Mouse (Mus musculus) G1E (cell line): ENCODE data around the gene Adamts2. TPM values are rescaled to one million over a fixed set of nuclear protein-coding genes. Genes with fewer than 3 reads are reported as not detected.

Source experiments
- ATAC-seq: 2 replicates; pipeline ENCODE4 v1.8.0; 2016; ENCODE audit warnings: mild to moderate bottlenecking; ENCODE audit not compliant: insufficient number of reproducible peaks, poor library complexity, low FRiP score, severe bottlenecking; ENCODE audit errors: extremely low read depth
- DNase-seq: peaks from one replicate; pipeline ENCODE4 v3.0.0; 2012; ENCODE audit warnings: low spot score
- H3K27me3 ChIP-seq: 2 replicates; pipeline ENCODE4 v1.6.1; 2012; ENCODE audit warnings: mild to moderate bottlenecking, low read length, inconsistent platforms; ENCODE audit not compliant: insufficient read depth
- H3K36me3 ChIP-seq: replicated peaks from 2 replicates; pipeline ENCODE3; 2012; ENCODE audit warnings: mild to moderate bottlenecking, inconsistent platforms
- H3K4me1 ChIP-seq: 2 replicates; pipeline ENCODE4 v1.6.1; 2012; ENCODE audit warnings: low read depth, low read length, inconsistent platforms, mixed read lengths; ENCODE audit not compliant: insufficient read depth
- H3K4me3 ChIP-seq: 2 replicates; pipeline ENCODE4 v1.5.1; 2012; ENCODE audit warnings: low read depth, mild to moderate bottlenecking, inconsistent platforms, low read length, moderate library complexity, mixed read lengths
- H3K9me3 ChIP-seq: replicated peaks from 2 replicates; pipeline ENCODE4 v1.6.1; 2012; ENCODE audit warnings: inconsistent platforms
- CTCF ChIP-seq: IDR thresholded peaks from 2 replicates; pipeline ENCODE4 v1.5.1; 2012; ENCODE audit warnings: low read depth, low read length, inconsistent platforms, mixed read lengths
- GATA1 ChIP-seq: IDR thresholded peaks from 2 replicates; pipeline ENCODE4 v1.6.1; 2012; ENCODE audit warnings: borderline replicate concordance, low read length, inconsistent platforms, mixed read lengths
- GATA2 ChIP-seq: IDR thresholded peaks from 2 replicates; pipeline ENCODE4 v1.6.1; 2012; ENCODE audit warnings: low read depth, low read length, inconsistent platforms, borderline replicate concordance
- POLR2AphosphoS5 ChIP-seq: IDR thresholded peaks from 2 replicates; pipeline ENCODE4 v1.6.1; 2012; ENCODE audit warnings: low read depth, low read length, inconsistent platforms; ENCODE audit not compliant: insufficient replicate concordance
- TAL1 ChIP-seq: conservative IDR thresholded peaks from 2 replicates; pipeline ENCODE4 v1.6.1; 2012; ENCODE audit warnings: low read depth, low read length, inconsistent platforms, mixed read lengths
- polyA plus RNA-seq: library from polyadenylated mRNA; stranded (reverse); fragments of >175 nt; gene quantifications from 2 replicates; pipeline ENCODE4 v1.2.3, GENCODE M21; 2012
- total RNA-seq, 2 experiments: library from RNA; stranded (forward) in 1 of 2; stranded (reverse) in 1 of 2; fragments of 200-1000 nt in 1 of 2; fragments of >200 nt in 1 of 2; fragmentation: Nextera tagmentation in 1 of 2; gene quantifications; 2 replicates each; pipeline ENCODE4 v1.2.3; 2014 to 2017

Gene Adamts2
- total and polyA plus RNA-seq, 3 experiments: 0.05 TPM; not detected in 2

DNA sequence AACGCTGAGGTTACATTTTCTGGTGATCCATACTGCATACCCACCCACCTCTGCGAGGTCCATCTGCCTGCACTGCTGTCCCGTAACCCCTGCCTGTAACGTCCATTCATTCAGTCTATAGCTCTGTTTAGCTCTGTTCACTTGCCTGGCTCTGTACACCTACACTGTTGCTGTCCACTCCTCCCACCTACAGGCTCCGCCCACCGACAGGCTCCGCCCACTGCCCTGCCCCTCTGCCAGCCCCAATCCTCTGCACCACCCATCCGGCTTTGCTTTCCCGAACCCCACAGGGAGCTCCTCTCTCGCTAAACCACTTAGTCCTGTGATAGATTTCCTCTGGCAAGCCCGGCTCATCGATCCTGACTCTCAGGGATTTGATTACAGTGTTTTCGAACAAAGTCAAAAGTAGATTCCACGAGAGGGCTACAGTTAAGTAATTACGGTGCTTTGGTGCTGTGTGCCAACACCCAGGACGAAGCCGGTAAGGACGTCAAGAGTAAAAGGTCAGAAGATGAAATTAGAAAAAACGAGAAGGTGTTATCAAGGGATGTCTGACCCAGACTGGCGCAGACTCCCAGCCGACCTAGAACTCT is 111.8 kb downstream of the Adamts2 start:
- DNase-seq (no peak), ATAC-seq (no peak)
- Histone ChIP-seq H3K36me3 (no peaks in the 10 kb centered on the region), H3K9me3 (peaks cover 64% of the 10 kb centered on the region), H3K4me3 (no peak overlapping the region), H3K27me3 (no peaks in the 10 kb centered on the region), H3K4me1 (no peaks in the 10 kb centered on the region)
- no peak for TF ChIP-seq CTCF
- TF ChIP-seq TAL1: no peak
- no peak for TF ChIP-seq GATA1

DNA sequence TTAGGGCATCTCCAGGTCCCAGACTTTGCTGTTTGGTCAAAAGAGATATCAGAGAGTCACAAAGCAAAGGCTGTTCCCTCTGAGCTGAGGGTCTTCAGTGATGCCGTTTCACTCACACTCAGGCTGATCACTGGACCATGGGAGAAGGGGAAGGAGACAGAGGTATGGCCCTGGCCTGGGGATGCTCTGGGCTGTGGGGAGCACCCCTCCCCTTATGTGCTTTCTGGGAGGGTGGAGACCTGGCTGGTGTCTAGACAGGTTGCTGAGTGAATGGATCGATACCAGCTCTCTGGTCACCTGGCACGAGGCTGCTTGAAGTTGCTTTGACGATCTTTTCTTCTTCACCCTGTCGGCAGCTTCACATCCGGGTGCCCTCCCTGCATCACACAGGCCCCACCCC is 113.2 kb downstream of the Adamts2 start:
- Histone ChIP-seq H3K4me3 (no peak overlapping the region), H3K9me3 (peaks cover 66% of the 10 kb centered on the region), H3K4me1 (no peaks in the 10 kb centered on the region), H3K27me3 (no peaks in the 10 kb centered on the region), H3K36me3 (no peaks in the 10 kb centered on the region)
- no peak for TF ChIP-seq TAL1
- no peak for TF ChIP-seq GATA2
- TF ChIP-seq POLR2AphosphoS5: no peak
- no peak for TF ChIP-seq GATA1
- TF ChIP-seq CTCF: no peak
- no peak for DNase-seq
- no peak for ATAC-seq

DNA sequence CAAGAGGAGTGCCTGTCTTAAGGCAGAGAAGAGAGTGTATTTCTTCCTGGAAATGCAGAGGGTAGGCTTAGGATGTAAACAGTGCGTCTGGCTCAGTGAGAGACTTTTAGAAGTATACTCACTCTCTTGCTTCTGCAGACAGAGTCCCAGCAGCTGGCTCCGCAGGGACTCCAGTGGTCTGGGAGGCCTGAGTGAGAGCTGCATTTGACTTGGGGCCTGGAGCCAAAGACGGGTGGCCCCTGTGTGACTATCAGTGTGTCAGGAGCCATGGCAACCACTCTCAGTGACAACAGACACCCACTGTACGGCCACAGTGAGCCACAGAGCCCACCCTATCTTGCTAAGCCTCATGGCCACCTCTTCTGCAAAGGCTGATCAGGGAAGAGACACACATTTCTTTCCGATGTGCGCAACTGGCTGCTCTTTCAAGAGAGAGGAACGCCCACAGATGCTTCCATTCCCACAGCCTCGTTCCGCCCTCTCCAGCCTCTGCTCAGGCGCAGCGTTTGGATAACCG is 115.6 kb downstream of the Adamts2 start:
- H3K36me3 ChIP-seq: no peaks in the 10 kb centered on the region
- TF ChIP-seq GATA2 (no peak), CTCF (no peak), TAL1 (no peak), POLR2AphosphoS5 (no peak), GATA1 (no peak)
- no peak for DNase-seq
- ATAC-seq: no peak
- H3K4me3 ChIP-seq: no peak overlapping the region
- H3K4me1 ChIP-seq: no peaks in the 10 kb centered on the region
- H3K27me3 ChIP-seq: no peaks in the 10 kb centered on the region
- peaks cover 82% of the 10 kb centered on the region for H3K9me3 ChIP-seq

DNA sequence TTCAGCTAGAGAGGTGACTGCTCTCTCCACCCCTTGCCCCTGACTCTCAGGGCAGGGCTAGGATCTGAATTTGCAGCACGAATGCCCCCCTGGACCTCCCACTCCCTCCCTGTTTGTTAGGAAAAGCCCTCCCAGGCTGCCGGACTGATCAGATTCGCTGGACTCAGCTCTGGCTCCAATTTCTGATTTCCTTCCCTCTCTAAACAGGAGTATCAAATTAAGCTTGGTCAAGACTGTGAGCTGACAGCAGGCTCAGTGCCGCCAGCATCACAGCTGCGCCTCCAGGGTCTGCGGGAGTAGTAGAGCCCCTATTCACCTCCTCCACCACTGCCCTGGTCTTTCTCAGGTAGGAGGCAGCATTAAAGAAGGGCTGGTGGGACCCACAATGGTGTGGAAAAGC is 117.0 kb downstream of the Adamts2 start:
- ATAC-seq (no peak), DNase-seq (no peak)
- Histone ChIP-seq H3K4me3 (no peak overlapping the region), H3K9me3 (peaks cover 80% of the 10 kb centered on the region), H3K27me3 (no peaks in the 10 kb centered on the region), H3K36me3 (no peaks in the 10 kb centered on the region), H3K4me1 (no peaks in the 10 kb centered on the region)
- TF ChIP-seq POLR2AphosphoS5: no peak
- TF ChIP-seq GATA1: no peak
- no peak for TF ChIP-seq GATA2
- TF ChIP-seq TAL1: no peak
- no peak for TF ChIP-seq CTCF

DNA sequence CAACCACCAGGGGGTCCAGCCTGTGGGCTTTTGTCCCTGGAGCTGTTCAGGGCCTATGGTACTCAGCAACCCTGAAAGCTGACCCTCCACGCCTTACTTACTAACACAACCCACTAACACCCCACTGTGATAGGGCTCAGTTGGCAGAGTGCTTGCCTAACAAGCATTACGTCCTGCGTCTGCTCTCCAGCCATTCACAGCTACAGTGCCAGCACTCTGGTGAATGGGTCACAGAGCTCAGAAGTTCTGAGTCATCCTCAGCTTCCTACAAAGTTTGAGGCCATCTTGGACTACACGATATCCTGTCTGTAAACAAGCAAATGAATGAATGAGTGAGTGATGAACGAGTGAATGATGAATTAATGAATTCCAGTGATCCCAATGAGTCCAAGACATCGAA is 118.5 kb downstream of the Adamts2 start:
- DNase-seq (no peak), ATAC-seq (no peak)
- no peaks in the 10 kb centered on the region for H3K4me1 ChIP-seq
- H3K36me3 ChIP-seq: no peaks in the 10 kb centered on the region
- no peak overlapping the region for H3K4me3 ChIP-seq
- no peaks in the 10 kb centered on the region for H3K27me3 ChIP-seq
- peaks cover 79% of the 10 kb centered on the region for H3K9me3 ChIP-seq
- TF ChIP-seq TAL1 (no peak), GATA1 (no peak), CTCF (no peak), GATA2 (no peak), POLR2AphosphoS5 (no peak)

DNA sequence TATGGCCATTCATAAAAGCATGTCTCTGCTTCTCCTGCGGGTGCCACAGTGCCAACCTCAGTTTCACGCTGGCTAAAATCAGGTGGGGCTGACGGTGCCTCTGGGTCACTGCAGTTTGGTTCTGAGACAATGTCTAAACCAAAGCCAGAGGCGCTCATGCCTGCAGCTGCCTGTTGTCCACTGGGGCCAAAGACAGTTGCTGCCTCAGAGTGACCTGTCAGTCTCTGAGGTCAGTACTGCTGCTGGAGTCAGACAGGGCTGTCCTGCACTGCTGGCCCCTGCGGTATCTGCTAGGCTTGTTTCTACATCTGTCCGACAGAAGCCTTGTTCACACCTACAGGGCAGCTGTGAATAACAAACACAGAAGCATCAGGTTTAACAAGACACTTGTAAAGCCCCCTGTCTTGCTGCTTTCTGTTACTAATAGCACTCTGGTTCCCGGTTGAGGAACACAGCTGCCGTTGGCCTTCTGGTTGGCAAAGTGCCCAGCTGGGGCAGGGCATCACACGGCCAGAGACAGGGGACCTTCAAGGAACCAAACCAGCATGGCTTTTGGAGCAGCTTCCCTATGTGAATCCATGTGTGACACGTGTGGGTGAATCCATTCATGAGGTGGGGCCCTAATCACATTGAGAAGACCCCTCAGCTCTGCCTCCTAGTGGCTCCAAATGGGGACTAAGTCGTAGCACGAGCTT is 119.1 kb downstream of the Adamts2 start:
- no peaks in the 10 kb centered on the region for H3K27me3 ChIP-seq
- TF ChIP-seq POLR2AphosphoS5 (no peak), CTCF (no peak), TAL1 (no peak), GATA1 (no peak), GATA2 (no peak)
- H3K4me3 ChIP-seq: no peak overlapping the region
- H3K36me3 ChIP-seq: no peaks in the 10 kb centered on the region
- H3K9me3 ChIP-seq: peaks cover 78% of the 10 kb centered on the region
- H3K4me1 ChIP-seq: no peaks in the 10 kb centered on the region
- ATAC-seq (no peak), DNase-seq (no peak)
